Mouse (Mus musculus): ENCODE results near the gene D10Jhu81e. TPM values are rescaled to one million over a fixed set of nuclear protein-coding genes. Genes with fewer than 3 reads are reported as not detected.
A peak's percentile ranks its signal among the peaks of the same experiment; 100 is the strongest.

D10Jhu81e gene
- total and polyA plus RNA-seq, 3 experiments = 50.6 to 57.4 TPM; not detected in 1

DNA sequence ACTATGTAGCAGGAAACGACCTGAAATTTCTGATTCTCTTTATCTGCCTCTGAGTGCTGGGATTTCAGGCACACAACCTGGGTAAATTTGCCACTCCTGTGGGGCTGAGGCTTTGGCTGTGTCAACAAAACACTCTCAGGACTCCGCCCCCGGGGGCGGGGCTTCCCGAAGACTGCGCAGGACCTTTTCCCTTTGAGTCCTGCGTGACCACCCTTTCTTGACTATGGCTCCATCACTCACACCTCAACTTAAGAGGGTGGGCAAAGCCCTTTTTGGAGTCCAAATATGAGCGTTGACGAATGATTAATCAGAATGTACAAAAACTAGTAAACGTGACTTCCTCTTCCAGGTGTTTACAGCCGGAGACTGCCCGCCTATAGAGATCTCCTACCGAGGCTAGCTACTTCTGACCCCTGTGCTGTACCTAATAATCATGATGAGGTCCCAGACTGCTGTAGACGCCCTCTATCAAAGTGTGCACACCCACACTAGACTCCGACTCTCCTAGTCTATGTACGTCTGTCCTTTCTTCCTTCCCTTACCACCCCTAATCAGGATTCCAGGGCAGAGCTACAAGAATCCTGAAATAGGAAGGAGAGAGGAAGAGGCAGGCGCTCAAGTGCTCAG, 10.2 kb downstream of the D10Jhu81e start:
- DNase-seq (ENCODE audit: low read depth, low spot score) = peak; percentile 65
- Histone ChIP-seq H3K9ac (ENCODE audit: control insufficient read depth, low read depth, low read length, poor library complexity, severe bottlenecking) (peak overlapping the region; percentile 13), H3K4me1 (ENCODE audit: control insufficient read depth in 1 of 2, insufficient read depth in 2 of 2, low read length in 2 of 2) (no peaks in the 10 kb centered on the region), H3K9me3 (replicated peaks; ENCODE audit: insufficient read depth, low read length) (no peaks in the 10 kb centered on the region), H3K27me3 (ENCODE audit: control insufficient read depth in 1 of 2, insufficient read depth in 2 of 2, low read length in 2 of 2) (no peaks in the 10 kb centered on the region), H3K36me3 (ENCODE audit: control insufficient read depth in 1 of 2, insufficient read depth in 2 of 2, low read length in 2 of 2) (no peaks in the 10 kb centered on the region), H3K79me2 (ENCODE audit: control insufficient read depth, insufficient read depth, low read length, poor library complexity) (no peaks in the 10 kb centered on the region), H3K4me3 (ENCODE audit: control insufficient read depth in 1 of 2, insufficient read depth in 1 of 2, low read depth in 2 of 2, low read length in 2 of 2) (peak overlapping the region; percentile 42 to 48), H3K27ac (ENCODE audit: control insufficient read depth, low read depth, low read length) (no peak overlapping the region)
- TF ChIP-seq ZMIZ1 (IDR thresholded peaks at IDR 0.05; ENCODE audit: low read depth, low read length) (0 out of 2 replicates have a peak, but pooled peaks have one; percentile 15), NELFE (IDR thresholded peaks at IDR 0.05; ENCODE audit: low read depth, low read length) (no peak), NRF1 (IDR thresholded peaks at IDR 0.05; ENCODE audit: insufficient read depth, low read depth, low read length, poor library complexity, severe bottlenecking) (peak; percentile 50; the same call in 1 of the 2 replicates), MXI1 (IDR thresholded peaks at IDR 0.05; ENCODE audit: low read depth, low read length) (peak; percentile 48), USF1 (IDR thresholded peaks at IDR 0.05; ENCODE audit: low read depth, low read length) (no peak), SIN3A (IDR thresholded peaks at IDR 0.05; ENCODE audit: low read length) (peak; percentile 50), BHLHE40 (IDR thresholded peaks at IDR 0.05; ENCODE audit: borderline replicate concordance, low read depth, low read length) (peak; percentile 72; the same call in 1 of the 2 replicates), POLR2AphosphoS2 (IDR thresholded peaks at IDR 0.05; ENCODE audit: low read length) (peak; percentile 40)

GRCm38 (mm10) chr10:78158041-78158440, 11.5 kb downstream of the D10Jhu81e start:
- no peak overlapping the region for H3K4me3 ChIP-seq (ENCODE audit: control insufficient read depth in 1 of 2, insufficient read depth in 1 of 2, low read depth in 2 of 2, low read length in 2 of 2)
- H3K79me2 ChIP-seq (ENCODE audit: control insufficient read depth, insufficient read depth, low read length, poor library complexity) = no peaks in the 10 kb centered on the region
- no peaks in the 10 kb centered on the region for H3K36me3 ChIP-seq (ENCODE audit: control insufficient read depth in 1 of 2, insufficient read depth in 2 of 2, low read length in 2 of 2)
- no peak for TF ChIP-seq MAFK (IDR thresholded peaks at IDR 0.05; ENCODE audit: borderline replicate concordance, low read depth, low read length)
- no peak for TF ChIP-seq NELFE (IDR thresholded peaks at IDR 0.05; ENCODE audit: low read depth, low read length)
- TF ChIP-seq BHLHE40 (IDR thresholded peaks at IDR 0.05; ENCODE audit: borderline replicate concordance, low read depth, low read length) = no peak
- TF ChIP-seq SMC3 (IDR thresholded peaks at IDR 0.05; ENCODE audit: low read depth, low read length) = no peak
- no peak for TF ChIP-seq GATA1 (IDR thresholded peaks at IDR 0.05; ENCODE audit: low read depth, low read length)
- no peak for TF ChIP-seq KAT2A (conservative IDR thresholded peaks at IDR 0.05; ENCODE audit: low read depth, low read length)
- TF ChIP-seq MYC (IDR thresholded peaks at IDR 0.05; ENCODE audit: low read depth, low read length) = no peak
- no peak for TF ChIP-seq HCFC1 (IDR thresholded peaks at IDR 0.05; ENCODE audit: low read depth, low read length)
- no peak for TF ChIP-seq CTCF (IDR thresholded peaks at IDR 0.05 in 2 of 3, conservative IDR thresholded peaks at IDR 0.05 in 1 of 3; ENCODE audit: control insufficient read depth in 1 of 3, insufficient read depth in 1 of 3, low read depth in 2 of 3, low read length in 3 of 3, poor library complexity in 1 of 3, severe bottlenecking in 1 of 3)
- TF ChIP-seq TCF12 (IDR thresholded peaks at IDR 0.05; ENCODE audit: low read depth, low read length) = no peak
- no peak for TF ChIP-seq MYB (IDR thresholded peaks at IDR 0.05; ENCODE audit: low read depth, low read length)
- no peak for TF ChIP-seq GABPA (IDR thresholded peaks at IDR 0.05; ENCODE audit: low read depth, low read length)
- TF ChIP-seq MAZ (IDR thresholded peaks at IDR 0.05; ENCODE audit: low read depth, low read length) = no peak
- TF ChIP-seq JUND (IDR thresholded peaks at IDR 0.05; ENCODE audit: low read depth, low read length) = no peak
- TF ChIP-seq POLR2A (IDR thresholded peaks at IDR 0.05; ENCODE audit: control insufficient read depth in 1 of 2, insufficient read depth in 1 of 2, low read depth in 1 of 2, low read length in 2 of 2, poor library complexity in 1 of 2) = no peak
- no peak for DNase-seq (ENCODE audit: low read depth, low spot score)
- no peaks in the 10 kb centered on the region for H3K4me1 ChIP-seq (ENCODE audit: control insufficient read depth in 1 of 2, insufficient read depth in 2 of 2, low read length in 2 of 2)
- no peaks in the 10 kb centered on the region for H3K9me3 ChIP-seq (replicated peaks; ENCODE audit: insufficient read depth, low read length)
- H3K9ac ChIP-seq (ENCODE audit: control insufficient read depth, low read depth, low read length, poor library complexity, severe bottlenecking) = no peak overlapping the region
- no peak overlapping the region for H3K27ac ChIP-seq (ENCODE audit: control insufficient read depth, low read depth, low read length)
- H3K27me3 ChIP-seq (ENCODE audit: control insufficient read depth in 1 of 2, insufficient read depth in 2 of 2, low read length in 2 of 2) = no peaks in the 10 kb centered on the region
